Mouse (Mus musculus) forebrain, embryonic 15.5 days (tissue): ENCODE data around the gene Fgf22. TPM values are rescaled to one million over a fixed set of nuclear protein-coding genes. Genes with fewer than 3 reads are reported as not detected.
A peak's percentile ranks its signal among the peaks of the same experiment; 100 is the strongest.

Experiments
- ATAC-seq: fragments of 200-750 bp; cut with Nextera tagmentation; replicated peaks from 2 replicates; pipeline ENCODE4 v1.8.0; 2017; ENCODE audit warnings: mild to moderate bottlenecking, moderate TSS enrichment, moderate library complexity
- H3K27ac ChIP-seq: fragments of 300-500 bp; sonication (generic); replicated peaks from 2 replicates; pipeline ENCODE4 v1.5.1; 2015; ENCODE audit warnings: mild to moderate bottlenecking, inconsistent platforms
- H3K27me3 ChIP-seq: fragments of 300-500 bp; sonication (generic); 2 replicates; pipeline ENCODE4 v1.6.1; 2015; ENCODE audit warnings: inconsistent platforms
- H3K36me3 ChIP-seq: fragments of 300-500 bp; sonication (generic); 2 replicates; pipeline ENCODE4 v1.6.1; 2015; ENCODE audit warnings: mild to moderate bottlenecking, inconsistent platforms
- H3K4me1 ChIP-seq: fragments of 300-500 bp; sonication (generic); 2 replicates; pipeline ENCODE4 v1.6.1; 2015; ENCODE audit warnings: inconsistent platforms
- H3K4me2 ChIP-seq: fragments of 300-500 bp; sonication (generic); replicated peaks from 2 replicates; pipeline ENCODE4 v1.6.1; 2015; ENCODE audit warnings: mild to moderate bottlenecking, inconsistent platforms
- H3K4me3 ChIP-seq: fragments of 300-500 bp; sonication (generic); 2 replicates; pipeline ENCODE4 v1.5.1; 2015; ENCODE audit warnings: mild to moderate bottlenecking, inconsistent platforms
- H3K9ac ChIP-seq: fragments of 300-500 bp; sonication (generic); replicated peaks from 2 replicates; pipeline ENCODE4 v1.6.1; 2015; ENCODE audit warnings: mild to moderate bottlenecking, inconsistent platforms
- H3K9me3 ChIP-seq: fragments of 300-500 bp; sonication (generic); 2 replicates; pipeline ENCODE4 v1.6.1; 2016; ENCODE audit warnings: inconsistent platforms
- WGBS: fragments of 180-500 bp; shearing (Covaris S2); methylation state at CpG from one replicate; pipeline ENCODE4 v1.1.7; 2015; ENCODE audit warnings: mixed read lengths; 5-methylcytosine and 5-hydroxymethylcytosine counted together
- polyA plus RNA-seq: library from polyadenylated mRNA; unstranded; fragments of >200 nt; fragmentation: Nextera tagmentation; extraction: Ambion mirVana; gene quantifications from 2 replicates; pipeline ENCODE4 v1.2.1, GENCODE M21; 2015

Gene Fgf22
- polyA plus RNA-seq, 1 experiment from 2014 or later, result 0.69 TPM

DNA sequence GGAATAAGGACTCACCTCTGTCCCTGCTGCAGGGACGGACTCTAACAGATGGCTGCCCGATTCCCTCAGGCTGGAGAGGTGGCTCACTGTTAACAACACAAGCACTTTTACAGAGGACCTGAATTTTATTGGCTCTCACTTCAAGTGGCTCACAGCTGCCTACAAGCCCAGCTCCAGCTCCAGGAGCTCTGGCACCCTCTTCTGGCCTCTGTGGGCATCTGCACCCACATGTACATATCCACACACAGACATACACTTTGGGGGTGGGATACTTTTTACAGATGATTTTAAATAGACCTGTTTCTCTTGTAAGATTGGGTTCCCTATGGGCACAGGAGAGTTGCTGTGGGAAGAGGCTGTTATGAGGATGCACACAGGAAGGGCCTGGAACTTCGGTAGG, 17.4 kb downstream of the Fgf22 start:
- H3K4me1 ChIP-seq, result peaks cover 18% of the 10 kb centered on the region
- no peak for ATAC-seq
- H3K4me3 ChIP-seq, result no peak overlapping the region
- 95% methylated on average over 3 of the region's 3 CpGs for WGBS
- peaks cover 12% of the 10 kb centered on the region for H3K27me3 ChIP-seq
- no peak overlapping the region for H3K27ac ChIP-seq
- no peak overlapping the region for H3K9ac ChIP-seq
- H3K36me3 ChIP-seq, result no peaks in the 10 kb centered on the region
- H3K9me3 ChIP-seq, result no peaks in the 10 kb centered on the region; the same call in 1 of the 2 replicates
- H3K4me2 ChIP-seq, result no peak overlapping the region

DNA sequence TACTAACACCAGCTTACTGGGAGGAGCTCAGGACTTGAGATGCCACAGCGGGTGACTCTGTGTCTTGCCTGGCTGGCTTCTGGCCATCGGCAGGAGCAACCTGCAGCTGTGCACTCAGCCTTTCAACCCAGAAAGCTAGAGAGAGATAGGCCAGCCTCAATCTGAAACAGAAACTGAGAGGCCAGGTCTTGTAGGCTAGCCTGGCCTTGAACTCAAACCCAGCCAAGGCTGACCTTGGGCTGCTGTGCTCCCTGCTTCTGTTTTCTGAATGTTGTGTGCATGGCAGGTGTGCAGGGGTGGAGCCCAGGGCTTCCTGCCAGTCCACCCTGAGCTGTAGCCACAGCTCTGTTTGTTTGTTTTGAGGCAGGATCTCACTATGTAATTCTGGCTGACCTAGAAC, 18.3 kb downstream of the Fgf22 start:
- H3K9ac ChIP-seq, result no peak overlapping the region
- no peak overlapping the region for H3K27ac ChIP-seq
- H3K4me1 ChIP-seq, result peaks cover 17% of the 10 kb centered on the region
- no peaks in the 10 kb centered on the region; the same call in 1 of the 2 replicates for H3K9me3 ChIP-seq
- peaks cover 20% of the 10 kb centered on the region for H3K27me3 ChIP-seq
- WGBS, result 94% methylated on average over 2 of the region's 2 CpGs
- no peak overlapping the region for H3K4me3 ChIP-seq
- H3K4me2 ChIP-seq, result no peak overlapping the region
- no peak for ATAC-seq
- no peaks in the 10 kb centered on the region for H3K36me3 ChIP-seq

DNA sequence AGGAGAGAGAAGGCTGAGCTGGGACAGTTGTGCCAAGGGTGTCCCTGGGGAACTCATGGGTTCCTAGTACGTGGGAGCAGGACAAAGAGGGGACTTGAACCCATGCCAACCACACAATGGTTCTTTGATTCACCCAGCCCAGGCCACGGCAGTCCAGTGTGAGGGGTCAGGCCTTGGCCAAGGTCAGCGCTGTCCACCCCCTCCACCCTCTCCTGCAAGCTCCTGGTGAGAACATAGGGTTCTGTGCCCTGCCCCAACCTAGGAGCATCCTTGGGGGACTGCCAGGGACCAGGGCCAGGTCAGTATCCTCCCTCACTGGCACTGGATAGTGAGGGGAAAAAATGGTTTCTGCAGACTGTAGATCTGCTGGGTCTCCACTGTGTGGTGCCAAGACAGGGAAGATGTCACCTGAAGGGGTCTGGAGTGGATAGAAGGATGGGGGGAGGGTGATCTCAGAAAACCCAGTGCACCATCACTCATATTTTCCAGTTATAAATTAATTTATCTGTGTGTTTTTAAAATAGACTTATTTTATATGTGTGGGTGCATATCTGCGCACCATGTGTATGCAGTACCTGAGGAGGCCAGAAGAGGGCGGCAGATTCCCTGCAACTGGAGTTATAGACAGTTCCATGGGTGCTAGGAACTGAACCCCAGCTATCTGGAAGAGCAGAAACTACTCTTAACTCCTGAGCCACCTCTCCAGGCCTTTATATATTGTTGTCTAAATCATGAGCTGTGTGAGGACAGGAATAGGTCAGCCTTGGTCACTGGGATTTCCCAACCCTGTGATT, 19.8 kb downstream of the Fgf22 start:
- no peak for ATAC-seq
- Histone ChIP-seq H3K4me3 (no peak overlapping the region), H3K27ac (no peak overlapping the region), H3K9ac (no peak overlapping the region), H3K27me3 (peaks cover 33% of the 10 kb centered on the region), H3K4me1 (peaks cover 12% of the 10 kb centered on the region), H3K36me3 (no peaks in the 10 kb centered on the region), H3K4me2 (no peak overlapping the region), H3K9me3 (no peaks in the 10 kb centered on the region; the same call in 1 of the 2 replicates)
- WGBS, result 57% methylated on average over 5 of the region's 5 CpGs

DNA sequence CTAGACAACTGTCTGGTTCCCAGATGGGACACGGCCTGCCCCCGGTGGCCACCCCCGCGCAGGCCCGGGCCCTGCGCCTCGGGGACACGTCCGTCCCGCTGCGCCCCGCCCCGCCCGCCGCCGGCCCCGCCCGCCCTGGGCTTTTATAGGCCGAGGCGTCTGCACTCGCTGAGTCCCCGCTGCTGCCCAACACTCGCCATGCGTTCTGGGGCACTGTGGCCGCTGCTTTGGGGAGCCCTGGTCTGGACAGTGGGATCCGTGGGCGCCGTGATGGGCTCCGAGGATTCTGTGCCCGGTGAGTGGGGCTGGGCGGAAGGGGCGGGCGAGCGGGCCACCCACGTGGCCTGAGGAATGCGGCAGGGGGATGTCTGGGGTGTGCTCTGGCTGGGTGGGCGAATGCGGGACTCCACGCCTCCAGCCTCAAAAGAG, 22.2 kb downstream of the Fgf22 start, which contains the start of gene Fstl3:
Gene Fstl3, plus strand, starts transcription at position 170 of the 429 bp plus-strand sequence.
- peaks cover 25% of the 10 kb centered on the region for H3K4me1 ChIP-seq
- H3K27ac ChIP-seq, result no peak within 1 kb of the TSS
- H3K9me3 ChIP-seq, result no peaks in the 10 kb centered on the region; the same call in 1 of the 2 replicates
- peak within 1 kb of the TSS; percentile 21 for H3K4me3 ChIP-seq
- WGBS, result 2% methylated on average over 39 of the region's 39 CpGs
- no peak within 1 kb of the TSS for H3K9ac ChIP-seq
- H3K36me3 ChIP-seq, result no peaks in the 10 kb centered on the region
- ATAC-seq, result no peak
- H3K27me3 ChIP-seq, result peaks cover 46% of the 10 kb centered on the region
- peak within 1 kb of the TSS; percentile 36 for H3K4me2 ChIP-seq

GRCm38 (mm10) chr10:79778006-79778405, 23.1 kb downstream of the Fgf22 start:
- Histone ChIP-seq H3K4me2 (no peak overlapping the region), H3K36me3 (no peaks in the 10 kb centered on the region), H3K4me1 (peaks cover 25% of the 10 kb centered on the region), H3K27ac (no peak overlapping the region), H3K4me3 (no peak overlapping the region), H3K27me3 (peaks cover 46% of the 10 kb centered on the region), H3K9me3 (no peaks in the 10 kb centered on the region; the same call in 1 of the 2 replicates), H3K9ac (no peak overlapping the region)
- 9% methylated on average over 15 of the region's 15 CpGs for WGBS
- ATAC-seq, result no peak

- H3K9ac ChIP-seq, result no peak overlapping the region
- H3K9me3 ChIP-seq, result no peaks in the 10 kb centered on the region; the same call in 1 of the 2 replicates
- 5% methylated on average over 2 of the region's 2 CpGs for WGBS
- no peak overlapping the region for H3K27ac ChIP-seq
- H3K27me3 ChIP-seq, result peaks cover 46% of the 10 kb centered on the region
- no peak overlapping the region for H3K4me3 ChIP-seq
- no peaks in the 10 kb centered on the region for H3K36me3 ChIP-seq
- H3K4me1 ChIP-seq, result peaks cover 25% of the 10 kb centered on the region
- H3K4me2 ChIP-seq, result no peak overlapping the region
- no peak for ATAC-seq
These were observed 24.3 kb downstream of the Fgf22 start for GRCm38 (mm10) chr10:79779193-79779592.

- Histone ChIP-seq H3K27me3 (peaks cover 52% of the 10 kb centered on the region), H3K9ac (peak overlapping the region; percentile 28; the same call in 1 of the 2 replicates), H3K4me2 (peak overlapping the region; percentile 67), H3K4me3 (peak overlapping the region; percentile 43), H3K36me3 (no peaks in the 10 kb centered on the region), H3K9me3 (no peaks in the 10 kb centered on the region; the same call in 1 of the 2 replicates), H3K27ac (no peak overlapping the region), H3K4me1 (peaks cover 25% of the 10 kb centered on the region)
- WGBS, result 2% methylated on average over 55 of the region's 55 CpGs
- peak; percentile 90 for ATAC-seq
These were observed 25.1 kb downstream of the Fgf22 start for GRCm38 (mm10) chr10:79779784-79780663.

DNA sequence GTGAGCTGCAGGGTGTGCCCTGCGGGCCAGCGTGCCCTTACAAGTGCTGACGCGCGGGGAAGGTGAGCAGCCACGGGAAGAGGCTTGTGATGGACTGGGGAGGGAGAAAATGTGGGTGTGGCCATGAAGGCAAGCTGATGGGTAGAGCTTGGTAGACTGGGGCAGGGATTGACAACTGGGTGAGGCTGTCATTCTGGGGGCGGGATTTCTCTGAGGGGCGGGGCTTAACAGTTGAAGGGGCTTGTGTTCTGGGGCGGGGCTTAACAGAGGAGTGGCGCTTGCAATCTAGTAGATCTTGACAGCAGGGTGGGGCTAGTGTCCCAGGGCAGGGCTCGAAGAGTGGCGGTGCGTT, 25.8 kb downstream of the Fgf22 start:
- no peak for ATAC-seq
- Histone ChIP-seq H3K27ac (no peak overlapping the region), H3K4me2 (peak overlapping the region; percentile 67), H3K4me3 (peak overlapping the region; percentile 43), H3K4me1 (peaks cover 25% of the 10 kb centered on the region), H3K27me3 (peaks cover 52% of the 10 kb centered on the region), H3K36me3 (no peaks in the 10 kb centered on the region), H3K9me3 (no peaks in the 10 kb centered on the region), H3K9ac (peak overlapping the region; percentile 28; the same call in 1 of the 2 replicates)
- WGBS, result 0% methylated on average over 12 of the region's 13 CpGs

- no peak overlapping the region for H3K27ac ChIP-seq
- 29% methylated on average over 21 of the region's 21 CpGs for WGBS
- peak overlapping the region; percentile 67 for H3K4me2 ChIP-seq
- peak overlapping the region; percentile 43 for H3K4me3 ChIP-seq
- H3K9me3 ChIP-seq, result no peaks in the 10 kb centered on the region
- ATAC-seq, result peak; percentile 36
- no peak overlapping the region for H3K9ac ChIP-seq
- no peaks in the 10 kb centered on the region for H3K36me3 ChIP-seq
- peaks cover 25% of the 10 kb centered on the region for H3K4me1 ChIP-seq
- peaks cover 49% of the 10 kb centered on the region for H3K27me3 ChIP-seq
These were observed 26.3 kb downstream of the Fgf22 start for GRCm38 (mm10) chr10:79781139-79781538.

GRCm38 (mm10) chr10:79781956-79782355, 27.1 kb downstream of the Fgf22 start:
- H3K36me3 ChIP-seq, result no peaks in the 10 kb centered on the region
- no peak overlapping the region for H3K4me2 ChIP-seq
- no peak overlapping the region for H3K4me3 ChIP-seq
- no peak for ATAC-seq
- H3K9me3 ChIP-seq, result no peaks in the 10 kb centered on the region
- peaks cover 43% of the 10 kb centered on the region; the same call in 1 of the 2 replicates for H3K27me3 ChIP-seq
- peaks cover 25% of the 10 kb centered on the region for H3K4me1 ChIP-seq
- no peak overlapping the region for H3K27ac ChIP-seq
- 50% methylated on average over 5 of the region's 5 CpGs for WGBS
- no peak overlapping the region for H3K9ac ChIP-seq

GRCm38 (mm10) chr10:79783050-79783449, 28.2 kb downstream of the Fgf22 start:
- Histone ChIP-seq H3K4me2 (no peak overlapping the region), H3K27ac (no peak overlapping the region), H3K27me3 (peaks cover 33% of the 10 kb centered on the region; the same call in 1 of the 2 replicates), H3K9me3 (no peaks in the 10 kb centered on the region), H3K4me1 (peaks cover 16% of the 10 kb centered on the region), H3K9ac (no peak overlapping the region), H3K4me3 (no peak overlapping the region), H3K36me3 (no peaks in the 10 kb centered on the region)
- WGBS, result 66% methylated on average over 7 of the region's 7 CpGs
- no peak for ATAC-seq
